Mouse (Mus musculus) ES-Bruce4 (cell line): Measurements from ENCODE around the gene Ankrd40. TPM values are rescaled to one million over a fixed set of nuclear protein-coding genes. Genes with fewer than 3 reads are reported as not detected.

Experiments used
- H3K27ac ChIP-seq: 2 replicates; pipeline ENCODE4 v1.5.1; 2012; ENCODE audit warnings: low read length, inconsistent platforms; ENCODE audit not compliant: insufficient read depth
- H3K27me3 ChIP-seq: 2 replicates; pipeline ENCODE4 v1.6.1; 2012; ENCODE audit warnings: mild to moderate bottlenecking, low read length, inconsistent platforms; ENCODE audit not compliant: control insufficient read depth, poor library complexity, insufficient read depth, severe bottlenecking
- H3K36me3 ChIP-seq: 2 replicates; pipeline ENCODE4 v1.6.1; 2012; ENCODE audit warnings: inconsistent platforms, mild to moderate bottlenecking, low read length, moderate library complexity; ENCODE audit not compliant: control insufficient read depth, poor library complexity, insufficient read depth, severe bottlenecking
- H3K4me1 ChIP-seq: one replicate; pipeline ENCODE4 v1.8.1; 2011; ENCODE audit warnings: low read length; ENCODE audit not compliant: control insufficient read depth, insufficient read depth
- H3K4me3 ChIP-seq: 2 replicates; pipeline ENCODE4 v1.5.1; 2011; ENCODE audit warnings: low read depth, mild to moderate bottlenecking, low read length
- H3K9ac ChIP-seq: 2 replicates; pipeline ENCODE4 v1.6.1; 2012; ENCODE audit warnings: low read depth, mild to moderate bottlenecking, inconsistent platforms; ENCODE audit not compliant: poor library complexity, severe bottlenecking
- H3K9me3 ChIP-seq: replicated peaks from 2 replicates; pipeline ENCODE4 v1.6.1; 2012; ENCODE audit warnings: mild to moderate bottlenecking, low read length, inconsistent platforms; ENCODE audit not compliant: control insufficient read depth, poor library complexity, insufficient read depth, severe bottlenecking
- CTCF ChIP-seq: IDR thresholded peaks from one replicate; pipeline ENCODE4 v1.8.1; 2011; ENCODE audit warnings: low read depth, low read length
- EP300 ChIP-seq: IDR thresholded peaks from 2 replicates; pipeline ENCODE4 v1.6.1; 2011; ENCODE audit warnings: low read depth, low read length; ENCODE audit not compliant: insufficient read depth
- POLR2A ChIP-seq: IDR thresholded peaks from one replicate; pipeline ENCODE4 v1.8.1; 2011; ENCODE audit warnings: low read length; ENCODE audit not compliant: insufficient read depth
- polyA plus RNA-seq: library from polyadenylated mRNA; stranded (reverse); fragments of >200 nt; gene quantifications from 2 replicates; pipeline ENCODE4 v1.2.4, GENCODE M21; 2011; ENCODE audit warnings: low read depth; ENCODE audit not compliant: missing spikeins, insufficient read depth, insufficient read length

Gene Ankrd40
- polyA plus RNA-seq, 1 experiment: 66.3 TPM

- Histone ChIP-seq H3K4me3 (no peak overlapping the region), H3K27me3 (no peaks in the 10 kb centered on the region), H3K4me1 (no peaks in the 10 kb centered on the region), H3K36me3 (peaks cover 41% of the 10 kb centered on the region), H3K9me3 (no peaks in the 10 kb centered on the region), H3K27ac (no peak overlapping the region), H3K9ac (no peak overlapping the region)
- TF ChIP-seq POLR2A (no peak), EP300 (no peak), CTCF (no peak)
Observed at GRCm38 (mm10) chr11:94315308-94315707, 12.5 kb upstream of the Ankrd40 start.

DNA sequence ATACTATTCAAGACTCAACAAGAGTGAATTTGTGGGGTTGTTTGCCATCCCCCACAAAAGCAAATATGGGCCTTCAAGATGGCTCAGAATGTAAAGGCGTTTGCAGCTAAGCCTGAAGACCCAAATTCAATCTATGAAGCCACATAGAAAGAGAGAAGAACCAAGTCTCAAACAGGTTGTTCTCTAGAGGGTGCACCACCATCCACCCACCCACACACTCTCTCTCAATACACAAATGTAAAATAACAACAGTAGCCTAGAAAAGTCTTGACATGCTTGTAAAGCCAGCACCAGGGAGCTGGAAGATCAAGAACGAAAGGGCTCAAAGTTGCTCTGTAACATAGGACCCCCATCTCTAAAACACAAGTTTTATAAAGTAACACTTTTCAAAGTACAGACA lies 11.3 kb upstream of the Ankrd40 start:
- Histone ChIP-seq H3K27ac (no peak overlapping the region), H3K4me1 (no peaks in the 10 kb centered on the region), H3K27me3 (no peaks in the 10 kb centered on the region), H3K36me3 (peaks cover 36% of the 10 kb centered on the region), H3K4me3 (no peak overlapping the region), H3K9me3 (no peaks in the 10 kb centered on the region), H3K9ac (no peak overlapping the region)
- no peak for TF ChIP-seq EP300
- no peak for TF ChIP-seq CTCF
- TF ChIP-seq POLR2A: no peak

GRCm38 (mm10) chr11:94317014-94317413 lies 10.8 kb upstream of the Ankrd40 start:
- H3K9ac ChIP-seq: peak overlapping the region; percentile 9; the same call in 1 of the 2 replicates
- H3K27me3 ChIP-seq: no peaks in the 10 kb centered on the region
- no peaks in the 10 kb centered on the region for H3K4me1 ChIP-seq
- H3K36me3 ChIP-seq: peaks cover 36% of the 10 kb centered on the region
- no peak for TF ChIP-seq CTCF
- TF ChIP-seq EP300: no peak
- no peak for TF ChIP-seq POLR2A
- H3K9me3 ChIP-seq: no peaks in the 10 kb centered on the region
- H3K4me3 ChIP-seq: no peak overlapping the region
- H3K27ac ChIP-seq: no peak overlapping the region

- Histone ChIP-seq H3K27ac (no peak overlapping the region), H3K36me3 (peaks cover 36% of the 10 kb centered on the region), H3K4me3 (no peak overlapping the region), H3K4me1 (no peaks in the 10 kb centered on the region), H3K27me3 (no peaks in the 10 kb centered on the region), H3K9me3 (no peaks in the 10 kb centered on the region), H3K9ac (peak overlapping the region; percentile 9; the same call in 1 of the 2 replicates)
- TF ChIP-seq POLR2A (no peak), EP300 (no peak), CTCF (no peak)
Observed at GRCm38 (mm10) chr11:94317515-94317914, 10.3 kb upstream of the Ankrd40 start.

DNA sequence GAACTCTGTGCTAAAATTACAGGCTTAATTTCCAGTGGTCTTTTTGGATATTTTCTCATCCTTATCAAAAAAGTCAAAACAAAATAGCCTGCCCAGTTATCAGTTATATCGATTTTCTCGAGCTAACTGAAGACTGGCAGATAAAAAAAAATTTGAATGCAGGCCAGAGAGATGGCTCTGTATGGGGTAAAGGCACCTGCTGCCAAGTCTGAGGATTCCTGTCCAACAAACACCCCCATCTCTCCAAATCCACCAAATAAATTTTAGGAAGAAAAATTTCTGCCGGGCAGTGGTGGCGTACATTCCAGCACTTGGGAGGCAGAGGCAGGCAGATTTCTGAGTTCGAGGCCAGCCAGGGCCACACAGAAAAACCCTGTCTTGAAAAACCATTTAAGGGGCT lies 9.7 kb upstream of the Ankrd40 start:
- no peak for TF ChIP-seq CTCF
- no peak for TF ChIP-seq POLR2A
- no peak for TF ChIP-seq EP300
- Histone ChIP-seq H3K36me3 (peaks cover 35% of the 10 kb centered on the region), H3K9me3 (no peaks in the 10 kb centered on the region), H3K27me3 (no peaks in the 10 kb centered on the region), H3K9ac (peak overlapping the region; percentile 9), H3K4me1 (no peaks in the 10 kb centered on the region), H3K27ac (no peak overlapping the region), H3K4me3 (no peak overlapping the region; the same call in 1 of the 2 replicates)

DNA sequence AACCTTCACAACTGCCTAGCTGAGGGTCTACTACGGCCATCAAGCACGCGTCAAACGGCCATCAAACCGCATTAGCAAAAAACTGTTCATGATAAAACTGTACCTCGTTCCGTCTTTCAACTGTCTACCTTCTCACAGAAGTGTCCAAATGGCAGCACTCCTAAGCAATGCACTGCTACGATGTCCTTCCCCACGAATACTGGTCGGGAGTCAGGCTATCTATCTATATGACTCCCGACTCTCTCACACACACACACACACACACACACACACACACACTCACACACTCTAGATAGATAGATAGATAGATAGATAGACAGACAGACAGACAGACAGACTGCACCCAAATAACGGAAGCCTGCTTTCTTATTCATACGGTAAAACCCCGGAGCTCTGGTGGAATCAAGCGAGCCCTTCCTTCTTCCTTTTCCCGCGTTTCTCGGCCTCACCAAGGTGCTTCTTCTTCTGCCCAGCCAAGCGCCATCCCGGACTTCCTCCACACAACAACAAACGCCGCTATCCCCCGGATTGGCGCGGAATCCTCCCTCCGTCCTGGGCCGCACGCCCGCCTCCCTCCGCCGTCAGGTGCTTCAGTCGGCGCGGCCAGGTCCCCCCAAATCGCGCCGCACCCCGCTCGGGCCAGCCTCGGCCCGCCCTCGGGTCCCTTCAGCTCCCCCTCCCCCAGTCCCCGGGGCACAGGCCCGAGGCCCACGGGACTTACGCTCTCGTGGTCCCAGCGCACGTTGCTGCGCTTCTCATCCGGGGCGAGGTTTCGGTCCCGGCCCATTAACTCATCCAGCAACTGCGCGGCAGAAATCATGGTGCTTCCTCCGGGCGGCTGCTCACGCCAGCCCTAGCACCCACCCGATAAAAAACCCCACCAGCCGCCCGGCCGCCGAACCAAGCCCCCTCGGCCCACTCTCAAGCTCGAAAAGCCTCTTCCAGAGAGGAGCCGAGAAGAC lies 6.6 kb upstream of the Ankrd40 start:
- peak overlapping the region; percentile 49 for H3K27ac ChIP-seq
- no peaks in the 10 kb centered on the region for H3K4me1 ChIP-seq

More for the DNA sequence above, 6.6 kb upstream of the Ankrd40 start:
- Histone ChIP-seq H3K4me3 (peak overlapping the region; percentile 99), H3K36me3 (peaks cover 24% of the 10 kb centered on the region), H3K9me3 (no peaks in the 10 kb centered on the region), H3K27me3 (no peaks in the 10 kb centered on the region), H3K9ac (peak overlapping the region; percentile 100)
- TF ChIP-seq CTCF: no peak
- TF ChIP-seq EP300: no peak
- no peak for TF ChIP-seq POLR2A
